Mouse (Mus musculus) CH12.LX (cell line): ENCODE measurements at regions not wholly inside any gene's neighbourhood (a gene's known extent, or its start where the extent isn't known, plus 50 kb on each side); places are given as distances from the start of the nearest gene placed in this dataset.

Source experiments
- DNase-seq: peaks from one replicate; pipeline ENCODE4 v3.0.0-alpha.2; 2013; ENCODE audit errors: extremely low read depth
- H3K27ac ChIP-seq: 2 replicates; pipeline ENCODE4 v1.5.1; 2012; ENCODE audit warnings: low read depth, mild to moderate bottlenecking, control low read depth, moderate library complexity; ENCODE audit not compliant: insufficient read depth
- H3K27me3 ChIP-seq: replicated peaks from 2 replicates; pipeline ENCODE3; 2012; ENCODE audit warnings: inconsistent platforms
- H3K36me3 ChIP-seq, 2 experiments: replicated peaks in 1 of 2; 2 replicates each; pipeline versions ENCODE3 to v1.6.1; 2012; ENCODE audit warnings: inconsistent platforms in 1 of 2, low read length in 1 of 2, mild to moderate bottlenecking in 1 of 2, mixed read lengths in 1 of 2, moderate library complexity in 1 of 2; ENCODE audit not compliant: control insufficient read depth in 1 of 2, insufficient read depth in 1 of 2
- H3K4me1 ChIP-seq, 2 experiments: 2 replicates each; pipeline ENCODE4 v1.6.1; 2012; ENCODE audit warnings: inconsistent platforms in 1 of 2, moderate library complexity in 1 of 2; ENCODE audit not compliant: insufficient read depth in 2 of 2, control insufficient read depth in 1 of 2
- H3K4me2 ChIP-seq: 2 replicates; pipeline ENCODE4 v1.6.1; 2012; ENCODE audit warnings: low read depth, mild to moderate bottlenecking, control low read depth; ENCODE audit not compliant: poor library complexity, insufficient read depth, severe bottlenecking
- H3K4me3 ChIP-seq, 3 experiments: fragments of 150-350 bp in 1 of 3; sonication (generic) in 1 of 3; replicated peaks in 1 of 3; 2 replicates each; pipeline versions ENCODE3 to v1.5.1; 2011 to 2012; ENCODE audit warnings: low read depth in 2 of 3, low read length in 2 of 3, mild to moderate bottlenecking in 2 of 3, moderate library complexity in 2 of 3, control low read depth in 1 of 3, improper control_type of control experiment in 1 of 3, inconsistent platforms in 1 of 3, mixed read lengths in 1 of 3; ENCODE audit not compliant: poor library complexity in 1 of 3
- H3K79me2 ChIP-seq: replicated peaks from 2 replicates; pipeline ENCODE4 v1.6.1; 2012; ENCODE audit warnings: mild to moderate bottlenecking, moderate library complexity; ENCODE audit not compliant: control insufficient read depth, poor library complexity, insufficient read depth, severe bottlenecking; ENCODE audit errors: extremely low read depth
- H3K9ac ChIP-seq: 2 replicates; pipeline ENCODE4 v1.6.1; 2012; ENCODE audit warnings: low read depth, mild to moderate bottlenecking, control low read depth, moderate library complexity; ENCODE audit not compliant: insufficient read depth
- H3K9me3 ChIP-seq: replicated peaks from 2 replicates; pipeline ENCODE3; 2012; ENCODE audit warnings: low read length, inconsistent platforms, mixed read lengths
- BHLHE40 ChIP-seq: IDR thresholded peaks from 2 replicates; pipeline ENCODE4 v1.6.1; 2011; ENCODE audit warnings: mild to moderate bottlenecking, low read depth, low read length, improper control_type of control experiment
- E2F4 ChIP-seq: IDR thresholded peaks from 2 replicates; pipeline ENCODE4 v1.6.1; 2011; ENCODE audit warnings: low read depth, low read length, improper control_type of control experiment; ENCODE audit not compliant: insufficient replicate concordance
- ELF1 ChIP-seq: IDR thresholded peaks from 2 replicates; pipeline ENCODE4 v1.6.1; 2014; ENCODE audit warnings: low read depth, mild to moderate bottlenecking, inconsistent platforms, low read length, improper control_type of control experiment
- EP300 ChIP-seq: IDR thresholded peaks from 2 replicates; pipeline ENCODE4 v1.6.1; 2011; ENCODE audit warnings: low read length, improper control_type of control experiment
- JUND ChIP-seq: conservative IDR thresholded peaks from 2 replicates; pipeline ENCODE4 v1.6.1; 2011; ENCODE audit warnings: low read depth, low read length, improper control_type of control experiment
- KAT2A ChIP-seq: IDR thresholded peaks from 2 replicates; pipeline ENCODE4 v1.6.1; 2012; ENCODE audit warnings: low read length, improper control_type of control experiment, inconsistent platforms; ENCODE audit not compliant: insufficient replicate concordance
- MAX ChIP-seq: IDR thresholded peaks from 2 replicates; pipeline ENCODE4 v1.6.1; 2011; ENCODE audit warnings: low read length, improper control_type of control experiment
- MAZ ChIP-seq: IDR thresholded peaks from 2 replicates; pipeline ENCODE4 v1.6.1; 2012; ENCODE audit warnings: low read depth, mild to moderate bottlenecking, inconsistent platforms, low read length, improper control_type of control experiment, moderate library complexity
- MEF2A ChIP-seq: IDR thresholded peaks from 2 replicates; pipeline ENCODE4 v1.6.1; 2014; ENCODE audit warnings: low read depth, mild to moderate bottlenecking, inconsistent platforms, low read length, improper control_type of control experiment, borderline replicate concordance
- MXI1 ChIP-seq: IDR thresholded peaks from 2 replicates; pipeline ENCODE4 v1.6.1; 2011; ENCODE audit warnings: mild to moderate bottlenecking, low read depth, low read length, improper control_type of control experiment
- NELFE ChIP-seq: IDR thresholded peaks from 2 replicates; pipeline ENCODE4 v1.6.1; 2011; ENCODE audit warnings: low read depth, low read length, improper control_type of control experiment
- POLR2AphosphoS2 ChIP-seq: IDR thresholded peaks from 2 replicates; pipeline ENCODE4 v1.6.1; 2011; ENCODE audit warnings: low read depth, low read length, improper control_type of control experiment
- RAD21 ChIP-seq: IDR thresholded peaks from 2 replicates; pipeline ENCODE4 v1.6.1; 2011; ENCODE audit warnings: low read depth, mild to moderate bottlenecking, low read length, improper control_type of control experiment, moderate library complexity
- SMC3 ChIP-seq: IDR thresholded peaks from 2 replicates; pipeline ENCODE4 v1.6.1; 2011; ENCODE audit warnings: low read depth, low read length, improper control_type of control experiment
- TCF12 ChIP-seq: IDR thresholded peaks from 2 replicates; pipeline ENCODE4 v1.6.1; 2014; ENCODE audit warnings: low read depth, mild to moderate bottlenecking, inconsistent platforms, low read length, improper control_type of control experiment
- USF1 ChIP-seq: IDR thresholded peaks from 2 replicates; pipeline ENCODE4 v1.6.1; 2014; ENCODE audit warnings: low read depth, mild to moderate bottlenecking, inconsistent platforms, low read length, improper control_type of control experiment
- ZKSCAN1 ChIP-seq: IDR thresholded peaks from 2 replicates; pipeline ENCODE4 v1.6.1; 2012; ENCODE audit warnings: low read depth, inconsistent platforms, low read length, improper control_type of control experiment, borderline replicate concordance
- ZMIZ1 ChIP-seq: IDR thresholded peaks from 2 replicates; pipeline ENCODE4 v1.6.1; 2012; ENCODE audit warnings: low read depth, mild to moderate bottlenecking, inconsistent platforms, low read length, improper control_type of control experiment
- ZNF384 ChIP-seq: IDR thresholded peaks from 2 replicates; pipeline ENCODE4 v1.6.1; 2012; ENCODE audit warnings: low read depth, low read length, improper control_type of control experiment, inconsistent platforms
- dilution Hi-C: fragments of 300-500 bp; cut with MboI; formaldehyde crosslinking; loops from 2 replicates; pipeline ENCODE4 v1.14.3; 2020; ENCODE audit warnings: low sequenced_read_pairs; ENCODE audit not compliant: extremely low pct_unique_long_range_greater_than_20kb, extremely low pct_ligation_motif_present
- in situ Hi-C: fragments of 300-500 bp; cut with MboI; formaldehyde crosslinking; loops from 3 replicates; pipeline ENCODE4 v1.14.3; 2019; ENCODE audit warnings: low sequenced_read_pairs, low pct_ligation_motif_present, low pct_unique_long_range_greater_than_20kb, mixed read lengths

DNA sequence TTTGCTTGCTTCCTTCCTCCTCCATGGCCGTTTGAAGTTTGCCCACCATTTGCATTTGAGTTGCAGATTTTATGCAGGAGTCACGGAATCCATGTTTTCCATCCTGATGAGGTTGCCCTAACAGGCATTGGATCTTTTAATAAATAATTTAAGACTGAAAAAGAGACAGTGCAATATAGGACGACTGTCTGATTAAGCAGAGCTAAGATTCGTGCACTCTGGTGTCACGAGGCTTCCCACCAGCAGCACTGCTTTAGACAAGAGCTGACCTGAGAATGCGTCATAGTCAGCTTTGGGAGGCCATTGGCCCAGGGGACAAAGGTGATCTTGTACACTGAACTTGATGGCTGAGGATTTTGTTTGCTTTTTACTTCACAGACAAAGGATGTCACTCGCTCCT, 241.3 kb upstream of the Veph1 start:
- Histone ChIP-seq H3K9me3 (peaks cover 3% of the 10 kb centered on the region), H3K4me3 (no peak overlapping the region), H3K4me1 (no peaks in the 10 kb centered on the region), H3K27me3 (no peaks in the 10 kb centered on the region), H3K36me3 (no peaks in the 10 kb centered on the region), H3K4me2 (no peak overlapping the region), H3K27ac (no peak overlapping the region), H3K79me2 (no peaks in the 10 kb centered on the region)
- in situ Hi-C loops: no loop called here
- dilution Hi-C loops: no loop called here
- TF ChIP-seq E2F4: no peak
- TF ChIP-seq NELFE: no peak
- no peak for TF ChIP-seq MXI1
- no peak for TF ChIP-seq SMC3
- TF ChIP-seq MAZ: no peak
- no peak for TF ChIP-seq TCF12
- TF ChIP-seq POLR2AphosphoS2: no peak
- TF ChIP-seq EP300: no peak
- no peak for TF ChIP-seq MAX
- TF ChIP-seq MEF2A: no peak
- TF ChIP-seq ZKSCAN1: no peak
- TF ChIP-seq KAT2A: no peak
- TF ChIP-seq ZNF384: no peak
- no peak for TF ChIP-seq BHLHE40
- no peak for TF ChIP-seq ZMIZ1
- TF ChIP-seq, all 38 proteins: peak for 0
- no peak overlapping the region for H3K9ac ChIP-seq
- DNase-seq: no peak

DNA sequence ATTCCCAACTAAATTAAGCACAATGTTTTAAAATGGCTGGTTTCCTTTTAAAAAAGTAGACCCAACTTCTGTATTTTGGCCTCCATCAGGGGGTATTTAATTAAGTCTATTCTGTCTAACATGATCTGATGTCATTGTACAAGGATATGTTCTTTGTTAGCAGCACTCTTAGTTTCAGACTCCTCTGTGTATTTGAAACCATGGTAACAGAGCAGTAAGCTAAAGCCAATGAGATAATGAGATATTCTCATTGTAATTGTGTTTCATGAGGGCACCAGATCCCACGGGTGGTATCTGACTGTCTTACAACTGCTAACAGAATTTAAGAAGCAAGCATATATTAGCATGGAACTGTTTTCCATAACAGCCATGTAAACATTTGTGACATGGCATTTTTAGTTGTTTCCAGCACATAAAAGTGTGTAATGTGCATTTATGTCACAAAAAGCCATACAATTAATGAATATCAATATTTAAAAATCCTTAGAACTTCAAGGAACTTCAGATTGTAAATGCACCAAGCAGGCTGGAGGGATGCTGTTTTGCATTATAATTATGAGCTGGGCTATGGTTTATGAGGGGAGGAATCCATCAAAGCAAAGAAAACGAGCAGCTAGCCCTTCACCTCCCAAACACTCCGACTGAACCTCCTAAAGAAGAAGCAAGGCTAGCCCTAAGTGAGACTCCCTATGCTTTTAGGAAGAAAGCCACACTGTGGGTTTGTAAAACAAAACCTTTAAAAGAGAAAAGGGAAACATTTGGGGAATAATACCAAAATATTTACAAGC, 240.7 kb upstream of the Veph1 start:
- dilution Hi-C loops (no loop called here), in situ Hi-C loops (no loop called here)
- no peak for TF ChIP-seq E2F4
- TF ChIP-seq RAD21: no peak
- no peak for TF ChIP-seq USF1
- TF ChIP-seq KAT2A: no peak
- no peak for TF ChIP-seq NELFE
- TF ChIP-seq JUND: no peak
- no peak for TF ChIP-seq ELF1
- no peak for TF ChIP-seq ZMIZ1
- TF ChIP-seq MAZ: no peak
- H3K27me3 ChIP-seq: no peaks in the 10 kb centered on the region
- H3K27ac ChIP-seq: no peak overlapping the region
- no peak overlapping the region for H3K4me2 ChIP-seq
- no peak for DNase-seq
- no peaks in the 10 kb centered on the region for H3K36me3 ChIP-seq
- H3K4me1 ChIP-seq: no peaks in the 10 kb centered on the region
- no peak overlapping the region for H3K9ac ChIP-seq
- H3K79me2 ChIP-seq: no peaks in the 10 kb centered on the region
- H3K9me3 ChIP-seq: peaks cover 3% of the 10 kb centered on the region
- no peak overlapping the region for H3K4me3 ChIP-seq
